Mouse (Mus musculus): ENCODE measurements around the gene Med27. TPM values are rescaled to one million over a fixed set of nuclear protein-coding genes. Genes with fewer than 3 reads are reported as not detected.

The Med27 gene
- total and polyA plus RNA-seq, 3 experiments = 32.1 to 36.2 (median 33.6) TPM

- Histone ChIP-seq H3K4me1 (ENCODE audit: control insufficient read depth in 1 of 2, insufficient read depth in 2 of 2) (no peaks in the 10 kb centered on the region; a peak in 1 of 4 replicates), H3K27ac (ENCODE audit: insufficient read depth, low read depth) (no peak overlapping the region), H3K27me3 (replicated peaks) (peaks cover 25% of the 10 kb centered on the region), H3K9me3 (replicated peaks; ENCODE audit: low read length) (no peaks in the 10 kb centered on the region), H3K4me3 (replicated peaks in 1 of 3; ENCODE audit: low read depth in 2 of 3, low read length in 2 of 3, poor library complexity in 1 of 3) (no peak overlapping the region), H3K4me2 (ENCODE audit: insufficient read depth, low read depth, poor library complexity, severe bottlenecking) (no peak overlapping the region), H3K79me2 (replicated peaks; ENCODE audit: control insufficient read depth, extremely low read depth, insufficient read depth, poor library complexity, severe bottlenecking) (no peaks in the 10 kb centered on the region), H3K36me3 (replicated peaks in 1 of 2; ENCODE audit: control insufficient read depth in 1 of 2, insufficient read depth in 1 of 2, low read length in 1 of 2) (no peaks in the 10 kb centered on the region), H3K9ac (ENCODE audit: insufficient read depth, low read depth) (no peak overlapping the region)
- dilution Hi-C loops (cut with MboI; ENCODE audit: extremely low pct_ligation_motif_present, extremely low pct_unique_long_range_greater_than_20kb, low sequenced_read_pairs) (no loop called here), in situ Hi-C loops (cut with MboI; ENCODE audit: low pct_ligation_motif_present, low pct_unique_long_range_greater_than_20kb, low sequenced_read_pairs) (no loop called here)
- no peak for TF ChIP-seq JUND (conservative IDR thresholded peaks at IDR 0.05; ENCODE audit: low read depth, low read length)
- TF ChIP-seq CTCF (conservative IDR thresholded peaks at IDR 0.05 in 1 of 2, IDR thresholded peaks at IDR 0.05 in 1 of 2; ENCODE audit: low read depth in 2 of 2, low read length in 2 of 2) = no peak
- no peak for TF ChIP-seq ELF1 (IDR thresholded peaks at IDR 0.05; ENCODE audit: low read depth, low read length)
- no peak for TF ChIP-seq CHD1 (IDR thresholded peaks at IDR 0.05; ENCODE audit: low read depth, low read length)
- no peak for TF ChIP-seq CHD2 (IDR thresholded peaks at IDR 0.05; ENCODE audit: low read length)
- TF ChIP-seq MXI1 (IDR thresholded peaks at IDR 0.05; ENCODE audit: low read depth, low read length) = no peak
- DNase-seq (ENCODE audit: extremely low read depth) = no peak
Measured at GRCm38 (mm10) chr2:29324456-29324855, 22.2 kb upstream of the Med27 start.

GRCm38 (mm10) chr2:29330471-29330870, 16.1 kb upstream of the Med27 start:
- Histone ChIP-seq H3K4me3 (replicated peaks in 1 of 3; ENCODE audit: low read depth in 2 of 3, low read length in 2 of 3, poor library complexity in 1 of 3) (no peak overlapping the region), H3K27me3 (replicated peaks) (peaks cover 17% of the 10 kb centered on the region), H3K79me2 (replicated peaks; ENCODE audit: control insufficient read depth, extremely low read depth, insufficient read depth, poor library complexity, severe bottlenecking) (no peaks in the 10 kb centered on the region), H3K36me3 (replicated peaks in 1 of 2; ENCODE audit: control insufficient read depth in 1 of 2, insufficient read depth in 1 of 2, low read length in 1 of 2) (no peaks in the 10 kb centered on the region), H3K27ac (ENCODE audit: insufficient read depth, low read depth) (no peak overlapping the region), H3K4me1 (ENCODE audit: control insufficient read depth in 1 of 2, insufficient read depth in 2 of 2) (no peaks in the 10 kb centered on the region; a peak in 1 of 4 replicates), H3K9me3 (replicated peaks; ENCODE audit: low read length) (no peaks in the 10 kb centered on the region), H3K9ac (ENCODE audit: insufficient read depth, low read depth) (no peak overlapping the region), H3K4me2 (ENCODE audit: insufficient read depth, low read depth, poor library complexity, severe bottlenecking) (no peak overlapping the region)
- in situ Hi-C loops (cut with MboI; ENCODE audit: low pct_ligation_motif_present, low pct_unique_long_range_greater_than_20kb, low sequenced_read_pairs) (no loop called here), dilution Hi-C loops (cut with MboI; ENCODE audit: extremely low pct_ligation_motif_present, extremely low pct_unique_long_range_greater_than_20kb, low sequenced_read_pairs) (no loop called here)
- no peak for TF ChIP-seq MYC (IDR thresholded peaks at IDR 0.05; ENCODE audit: low read depth, low read length)
- no peak for TF ChIP-seq USF1 (IDR thresholded peaks at IDR 0.05; ENCODE audit: low read depth, low read length)
- no peak for TF ChIP-seq RCOR1 (conservative IDR thresholded peaks at IDR 0.05; ENCODE audit: low read depth, low read length)
- no peak for TF ChIP-seq CHD2 (IDR thresholded peaks at IDR 0.05; ENCODE audit: low read length)
- TF ChIP-seq MAFK (IDR thresholded peaks at IDR 0.05; ENCODE audit: insufficient replicate concordance, low read length) = no peak
- no peak for DNase-seq (ENCODE audit: extremely low read depth)

GRCm38 (mm10) chr2:29338396-29338795, 8.2 kb upstream of the Med27 start:
- DNase-seq (ENCODE audit: extremely low read depth) = no peak
- H3K4me3 ChIP-seq (replicated peaks in 1 of 3; ENCODE audit: low read depth in 2 of 3, low read length in 2 of 3, poor library complexity in 1 of 3) = no peak overlapping the region
- H3K27me3 ChIP-seq (replicated peaks) = peaks cover 18% of the 10 kb centered on the region
- dilution Hi-C loops (cut with MboI; ENCODE audit: extremely low pct_ligation_motif_present, extremely low pct_unique_long_range_greater_than_20kb, low sequenced_read_pairs) = no loop called here
- H3K36me3 ChIP-seq (replicated peaks in 1 of 2; ENCODE audit: control insufficient read depth in 1 of 2, insufficient read depth in 1 of 2, low read length in 1 of 2) = no peaks in the 10 kb centered on the region
- H3K4me1 ChIP-seq (ENCODE audit: control insufficient read depth in 1 of 2, insufficient read depth in 2 of 2) = no peaks in the 10 kb centered on the region
- TF ChIP-seq IRF4 (IDR thresholded peaks at IDR 0.05; ENCODE audit: low read depth, low read length) (no peak), POLR2AphosphoS2 (IDR thresholded peaks at IDR 0.05; ENCODE audit: low read depth, low read length) (no peak), SIN3A (IDR thresholded peaks at IDR 0.05; ENCODE audit: low read length) (no peak), CTCF (conservative IDR thresholded peaks at IDR 0.05 in 1 of 2, IDR thresholded peaks at IDR 0.05 in 1 of 2; ENCODE audit: low read depth in 2 of 2, low read length in 2 of 2) (no peak), MXI1 (IDR thresholded peaks at IDR 0.05; ENCODE audit: low read depth, low read length) (no peak), CHD2 (IDR thresholded peaks at IDR 0.05; ENCODE audit: low read length) (no peak), BHLHE40 (IDR thresholded peaks at IDR 0.05; ENCODE audit: low read depth, low read length) (no peak), ZC3H11A (IDR thresholded peaks at IDR 0.05; ENCODE audit: low read depth, low read length) (no peak), POLR2A (IDR thresholded peaks at IDR 0.05; ENCODE audit: low read depth, low read length) (no peak)
- no peak overlapping the region for H3K9ac ChIP-seq (ENCODE audit: insufficient read depth, low read depth)
- in situ Hi-C loops (cut with MboI; ENCODE audit: low pct_ligation_motif_present, low pct_unique_long_range_greater_than_20kb, low sequenced_read_pairs) = no loop called here
- H3K4me2 ChIP-seq (ENCODE audit: insufficient read depth, low read depth, poor library complexity, severe bottlenecking) = no peak overlapping the region
- H3K9me3 ChIP-seq (replicated peaks; ENCODE audit: low read length) = no peaks in the 10 kb centered on the region
- no peak overlapping the region for H3K27ac ChIP-seq (ENCODE audit: insufficient read depth, low read depth)
- no peaks in the 10 kb centered on the region for H3K79me2 ChIP-seq (replicated peaks; ENCODE audit: control insufficient read depth, extremely low read depth, insufficient read depth, poor library complexity, severe bottlenecking)

All from CH12.LX (cell line).